Mouse (Mus musculus): ENCODE measurements around the gene Mrpl12. TPM values are rescaled to one million over a fixed set of nuclear protein-coding genes. Genes with fewer than 3 reads are reported as not detected.
A peak's percentile ranks its signal among the peaks of the same experiment; 100 is the strongest.

Gene Mrpl12
- total RNA-seq (2021) = 10 to 100 TPM; 70.4 to 71.7 TPM

- DNase-seq = peak; percentile 89 to 91
Observed at GRCm38 (mm10) chr11:120484265-120484981, at the start of gene Mrpl12. TSS of gene Mrpl12 (plus strand) at chr11:120484613.

- peak; percentile 86 to 88 for DNase-seq
Observed at GRCm38 (mm10) chr11:120437152-120437856, 47.1 kb upstream of the Mrpl12 start, which contains the start of gene Nploc4. TSS of gene Nploc4 (minus strand) at chr11:120437708.

GRCm38 (mm10) chr11:120437857-120438385, 46.5 kb upstream of the Mrpl12 start:
- no peak for DNase-seq

- DNase-seq = no peak
Observed at GRCm38 (mm10) chr11:120442344-120442743, 42.1 kb upstream of the Mrpl12 start, which contains the start of gene Tspan10. TSS of gene Tspan10 (plus strand) at chr11:120442644.

- DNase-seq = no peak
Observed at GRCm38 (mm10) chr11:120442765-120443280, 41.6 kb upstream of the Mrpl12 start.

- DNase-seq = no peak
Observed at GRCm38 (mm10) chr11:120444106-120444505, 40.3 kb upstream of the Mrpl12 start.

GRCm38 (mm10) chr11:120445475-120445874, 38.9 kb upstream of the Mrpl12 start:
- no peak for DNase-seq

- no peak for DNase-seq
Observed at GRCm38 (mm10) chr11:120447179-120447578, 37.2 kb upstream of the Mrpl12 start.

GRCm38 (mm10) chr11:120452246-120452645, 32.2 kb upstream of the Mrpl12 start:
- DNase-seq = no peak

GRCm38 (mm10) chr11:120453306-120453705, 31.1 kb upstream of the Mrpl12 start, which contains the start of gene Pde6g:
TSS of gene Pde6g (minus strand) at chr11:120453500.
- no peak for DNase-seq

- no peak for DNase-seq
Observed at GRCm38 (mm10) chr11:120454965-120455364, 29.4 kb upstream of the Mrpl12 start.

- no peak for DNase-seq
Observed at GRCm38 (mm10) chr11:120455413-120455812, 29.0 kb upstream of the Mrpl12 start.

- no peak for DNase-seq
Observed at GRCm38 (mm10) chr11:120457370-120457769, 27.0 kb upstream of the Mrpl12 start.

- peak; percentile 79 to 84 for DNase-seq
Observed at GRCm38 (mm10) chr11:120457772-120458751, 26.4 kb upstream of the Mrpl12 start, which contains the start of the genes Oxld1 and Ccdc137. TSS of gene Oxld1 (minus strand) at chr11:120458068. TSS of gene Ccdc137 (plus strand) at chr11:120458115.

GRCm38 (mm10) chr11:120458847-120459597, 25.4 kb upstream of the Mrpl12 start:
- DNase-seq = no peak

- no peak for DNase-seq
Observed at GRCm38 (mm10) chr11:120463536-120463935, 20.9 kb upstream of the Mrpl12 start.

- no peak for DNase-seq
Observed at GRCm38 (mm10) chr11:120464365-120464764, 20.0 kb upstream of the Mrpl12 start.

GRCm38 (mm10) chr11:120465521-120465920, 18.9 kb upstream of the Mrpl12 start:
- DNase-seq = no peak

GRCm38 (mm10) chr11:120467051-120467735, 17.2 kb upstream of the Mrpl12 start, which contains the start of gene Arl16:
TSS of gene Arl16 (minus strand) at chr11:120467607.
- DNase-seq = peak; percentile 92 to 93

GRCm38 (mm10) chr11:120467736-120468092, 16.7 kb upstream of the Mrpl12 start:
- no peak for DNase-seq

Data from layer of hippocampus, postnatal 36 days (tissue).